Mouse (Mus musculus) spleen, postnatal 14 days (tissue): Measurements from ENCODE around the gene Zfp157.
"Not testable (repeated sequence)": the region's sequence is repeated elsewhere in the genome, so short reads cannot be mapped to it uniquely, and the experiment has no call there.

Experiments
- DNase-seq, 2 experiments: peaks; one replicate each; pipeline ENCODE4 v3.0.0; 2021 to 2022; ENCODE audit warnings: low spot score in 2 of 2

Zfp157 gene

GRCm38 (mm10) chr5:138441286-138442194 lies at the start of gene Zfp157:
Gene Zfp157, plus strand, starts transcription at chr5:138441468.
- peak; percentile 67 to 71 for DNase-seq

GRCm38 (mm10) chr5:138397795-138398337 lies 43.4 kb upstream of the Zfp157 start:
- no peak for DNase-seq

- not testable (repeated sequence) for DNase-seq
Observed at GRCm38 (mm10) chr5:138400431-138400830, 40.8 kb upstream of the Zfp157 start.

- DNase-seq = no peak
Observed at GRCm38 (mm10) chr5:138458371-138458770, 17.1 kb downstream of the Zfp157 start.

GRCm38 (mm10) chr5:138459107-138459506 lies 17.8 kb downstream of the Zfp157 start:
- DNase-seq = no peak

GRCm38 (mm10) chr5:138473601-138474000 lies 32.3 kb downstream of the Zfp157 start:
- peak in 1 of 2 experiments; percentile 18 for DNase-seq

- not testable (repeated sequence) for DNase-seq
Observed at GRCm38 (mm10) chr5:138504548-138504947, 63.3 kb downstream of the Zfp157 start.
